Mouse (Mus musculus): Measurements from ENCODE around the gene Adam26a. TPM values are rescaled to one million over a fixed set of nuclear protein-coding genes. Genes with fewer than 3 reads are reported as not detected.
"Not testable (repeated sequence)": the region's sequence is repeated elsewhere in the genome, so short reads cannot be mapped to it uniquely, and the experiment has no call there.

Adam26a gene
- total RNA-seq (2021) = not detected
- long read RNA-seq, experiment 1 = 0 reads
- long read RNA-seq, experiment 2 = 0 reads

- DNase-seq (ENCODE audit: extremely low spot score in 1 of 2, low spot score in 2 of 2); intact Hi-C loops (cut with DNase I); H3K27ac ChIP-seq; H3K4me3 ChIP-seq: not testable (repeated sequence)
Measured at GRCm38 (mm10) chr8:43576607-43577006, at the start of gene Adam26a. Gene Adam26a (minus strand): TSS chr8:43576707.

DNA sequence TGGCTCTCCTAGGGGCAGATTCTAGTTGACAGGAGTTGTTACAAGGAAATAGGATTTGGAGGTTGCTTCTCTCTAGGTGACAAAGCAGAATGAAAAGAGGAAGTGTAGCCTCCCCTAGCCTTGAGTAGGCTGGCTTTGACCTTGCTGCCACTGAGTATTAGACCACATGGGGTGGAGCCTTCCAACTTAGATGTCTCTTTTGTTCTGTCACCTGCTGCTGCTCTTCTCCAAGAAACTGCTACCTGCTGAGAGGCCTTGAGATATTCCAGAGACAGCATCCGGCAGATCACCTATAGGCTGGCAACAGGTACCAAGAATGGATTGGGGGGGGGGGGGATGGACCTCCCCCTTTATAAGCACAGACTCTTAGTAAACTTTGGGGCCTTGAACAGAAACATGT lies 39.5 kb upstream of the Adam26a start:
- DNase-seq (ENCODE audit: extremely low spot score in 1 of 2, low spot score in 2 of 2) = no peak
- intact Hi-C loops (cut with DNase I) = no loop called here
- Histone ChIP-seq H3K27ac (no peak overlapping the region), H3K4me3 (no peak overlapping the region)
- TF ChIP-seq CTCF (IDR thresholded peaks at IDR 0.05) = no peak

DNA sequence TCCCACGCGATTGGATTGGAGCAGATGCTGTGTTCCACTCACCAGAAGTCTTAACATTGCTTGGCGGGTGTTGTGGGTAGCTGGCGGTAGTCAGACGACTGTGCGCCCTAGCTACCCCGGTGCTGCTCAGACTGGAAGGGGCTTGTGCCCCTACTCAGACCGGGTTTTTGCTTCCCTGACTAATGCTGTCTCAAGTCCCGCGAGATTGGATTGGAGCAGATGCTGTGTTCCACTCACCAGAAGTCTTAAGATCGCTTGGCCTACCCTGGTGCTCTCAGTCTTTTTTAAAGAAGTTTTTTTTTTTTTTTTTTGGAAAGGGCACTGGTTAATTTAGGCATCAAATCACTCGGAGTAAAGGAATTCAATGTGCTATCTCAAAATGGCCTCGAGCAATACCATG lies 27.1 kb upstream of the Adam26a start:
- H3K4me3 ChIP-seq; intact Hi-C loops (cut with DNase I); H3K27ac ChIP-seq; DNase-seq (ENCODE audit: extremely low spot score in 1 of 2, low spot score in 2 of 2): not testable (repeated sequence)

DNA sequence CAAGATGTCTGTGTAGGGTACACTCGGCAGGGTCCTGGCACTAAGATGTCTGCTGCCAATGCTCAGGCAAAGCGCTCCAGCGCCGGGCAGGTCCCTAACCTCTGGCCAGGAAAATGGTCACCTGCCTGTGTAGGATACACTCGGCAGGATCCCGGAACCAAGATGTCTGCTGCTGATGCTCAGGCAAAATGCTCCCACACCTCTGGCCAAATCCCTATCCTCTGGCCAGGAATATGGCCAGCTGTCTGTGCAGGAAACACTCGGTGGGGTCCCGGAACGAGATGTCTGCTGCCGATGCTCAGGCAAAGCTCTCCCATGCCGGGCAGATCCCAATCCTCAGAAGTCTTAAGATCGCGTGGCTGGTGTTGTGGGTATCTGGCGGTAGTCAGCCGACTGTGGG lies 26.7 kb upstream of the Adam26a start:
- not testable (repeated sequence) for DNase-seq (ENCODE audit: extremely low spot score in 1 of 2, low spot score in 2 of 2)

GRCm38 (mm10) chr8:43528006-43528405 lies 48.5 kb downstream of the Adam26a start, which contains the start of gene Adam26b:
Gene Adam26b (minus strand): TSS chr8:43528106.
- intact Hi-C loops (cut with DNase I); H3K4me3 ChIP-seq; H3K27ac ChIP-seq; DNase-seq (ENCODE audit: extremely low spot score in 1 of 2, low spot score in 2 of 2): not testable (repeated sequence)

More for the DNA sequence above, 26.7 kb upstream of the Adam26a start:
- intact Hi-C loops (cut with DNase I); H3K27ac ChIP-seq; H3K4me3 ChIP-seq: not testable (repeated sequence)

Other genes with a start within 250 kb of the Adam26a start
- not detected for gene Adam26b, start 48.6 kb downstream of the Adam26a start, total RNA-seq (2021)
- not detected for gene Gm5346, start 50.6 kb upstream of the Adam26a start, total RNA-seq (2021)
- not detected for gene Adam34, start 133.3 kb upstream of the Adam26a start, total RNA-seq (2021)

Data from left cerebral cortex, adult 2 months (tissue).